ENCODE assay signal across 8 mouse cellular contexts in the genomic region with DNA sequence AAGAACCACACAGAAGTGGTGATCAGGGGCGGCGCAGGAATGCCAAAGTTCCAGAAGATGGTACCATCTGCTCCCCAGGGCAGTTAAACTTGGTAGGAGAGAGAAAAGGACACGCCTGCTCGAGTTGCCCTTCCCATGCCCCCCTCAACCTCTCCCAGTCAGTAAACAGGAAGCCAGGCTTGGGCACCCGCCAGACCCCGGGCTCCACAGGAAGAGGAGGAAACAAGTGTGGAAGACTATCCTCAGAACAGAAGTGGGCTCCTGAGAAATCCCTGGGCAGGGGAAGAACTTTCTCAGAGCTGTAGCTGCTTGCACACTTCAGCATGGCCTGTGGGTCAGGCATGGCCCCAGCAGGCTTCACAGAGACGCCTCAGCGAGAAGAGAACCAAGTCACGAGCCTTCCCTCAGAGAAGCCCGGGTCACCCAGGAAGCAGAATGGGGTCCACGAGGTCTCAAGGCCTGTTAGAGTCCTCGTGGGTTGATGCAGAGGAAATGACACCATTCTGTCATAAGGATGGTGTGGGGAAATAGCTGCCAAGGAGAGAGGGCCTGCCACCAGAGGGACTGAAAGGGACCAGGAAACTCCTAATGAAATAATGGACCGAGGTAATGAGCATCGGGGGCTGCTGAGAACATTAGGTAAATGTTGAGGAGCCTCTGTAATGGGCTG. TPM values are rescaled to one million over a fixed set of nuclear protein-coding genes. Genes with fewer than 3 reads are reported as not detected.
A peak's percentile ranks its signal among the peaks of the same experiment; 100 is the strongest.
DNase-seq lines count a peak whose midpoint lies in the region; ATAC-seq and TF ChIP-seq lines count a peak whose summit lies in the region.

No protein-coding gene starts in this region.

- peak; percentile 76 to 84 for DNase-seq in kidney, postnatal 4 days
- DNase-seq in splenic B cell, adult 2 months (ENCODE audit: low read depth, low spot score): peak; percentile 9
- DNase-seq in left cerebral cortex, postnatal 14 days (ENCODE audit: low spot score in 2 of 2): no peak

- H3K4me1 ChIP-seq in neural tube, embryonic 13.5 days (replicated peaks): peaks cover 54% of the 10 kb centered on the region
- peaks cover 27% of the 10 kb centered on the region for H3K4me1 ChIP-seq in neural tube, embryonic 15.5 days
- H3K4me1 ChIP-seq in cortical plate, adult 2 months (ENCODE audit: control insufficient read depth, insufficient read depth, low read length): peaks cover 13% of the 10 kb centered on the region
- peaks cover 0 to 11% of the 10 kb centered on the region in 2 experiments; a peak in 2 of 4 replicates for H3K4me1 ChIP-seq in heart, embryonic 14.5 days (ENCODE audit: control insufficient read depth in 2 of 2, insufficient read depth in 2 of 2, low read length in 2 of 2)

- no peak overlapping the region for H3K9ac ChIP-seq in neural tube, embryonic 13.5 days
- no peak overlapping the region for H3K9ac ChIP-seq in neural tube, embryonic 15.5 days (replicated peaks)
- H3K9ac ChIP-seq in heart, embryonic 14.5 days (ENCODE audit: low read length): no peak overlapping the region

- H3K4me3 ChIP-seq in neural tube, embryonic 13.5 days: no peak overlapping the region
- no peak overlapping the region for H3K4me3 ChIP-seq in neural tube, embryonic 15.5 days (replicated peaks)
- no peak overlapping the region for H3K4me3 ChIP-seq in cortical plate, adult 2 months (ENCODE audit: insufficient read depth, low read length)
- H3K4me3 ChIP-seq in heart, embryonic 14.5 days (ENCODE audit: control insufficient read depth in 1 of 2, insufficient read depth in 1 of 2, low read depth in 1 of 2, low read length in 2 of 2): no peak overlapping the region

- 71% methylated on average over 14 of the region's 14 CpGs for WGBS in neural tube, embryonic 13.5 days
- WGBS in neural tube, embryonic 15.5 days: 71% methylated on average over 14 of the region's 14 CpGs
- 62% methylated on average over 14 of the region's 14 CpGs for WGBS in heart, embryonic 14.5 days

- no peak for ATAC-seq in neural tube, embryonic 13.5 days (ENCODE audit: low read depth)
- ATAC-seq in neural tube, embryonic 15.5 days (ENCODE audit: low FRiP score): no peak
- no peak for ATAC-seq in heart, embryonic 14.5 days (ENCODE audit: insufficient number of reproducible peaks, insufficient read depth, low FRiP score, low read depth)
- no peak for ATAC-seq in megakaryocyte-erythroid progenitor cell, adult 5-6 weeks (replicated peaks; ENCODE audit: low FRiP score, low TSS enrichment, poor library complexity, severe bottlenecking)

- H3K9me3 ChIP-seq in neural tube, embryonic 13.5 days: no peaks in the 10 kb centered on the region
- H3K9me3 ChIP-seq in neural tube, embryonic 15.5 days (replicated peaks): no peaks in the 10 kb centered on the region
- H3K9me3 ChIP-seq in heart, embryonic 14.5 days (ENCODE audit: control insufficient read depth, low read length): no peaks in the 10 kb centered on the region

- intact Hi-C loops in left cerebral cortex, postnatal 14 days (cut with DNase I): loop anchor here (5.0 kb wide), 1 partner anchor 97 kb away; no protein-coding TSS in a partner anchor

- peak overlapping the region; percentile 52 for H3K27ac ChIP-seq in neural tube, embryonic 13.5 days (replicated peaks)
- no peak overlapping the region for H3K27ac ChIP-seq in neural tube, embryonic 15.5 days (replicated peaks)
- 0 out of 2 replicates have a peak overlapping the region, but pooled peaks have one; percentile 25 for H3K27ac ChIP-seq in cortical plate, adult 2 months (ENCODE audit: insufficient read depth, low read length)
- peak overlapping the region; percentile 43 to 59 for H3K27ac ChIP-seq in heart, embryonic 14.5 days (replicated peaks in 1 of 2; ENCODE audit: control insufficient read depth in 1 of 2, insufficient read depth in 1 of 2, low read depth in 2 of 2, low read length in 2 of 2)

- no peak for TF ChIP-seq POLR2A in cortical plate, adult 2 months (IDR thresholded peaks at IDR 0.05; ENCODE audit: extremely low read depth, insufficient read depth, low read length)

- H3K4me2 ChIP-seq in neural tube, embryonic 13.5 days: no peak overlapping the region
- no peak overlapping the region for H3K4me2 ChIP-seq in neural tube, embryonic 15.5 days
- no peak overlapping the region for H3K4me2 ChIP-seq in heart, embryonic 14.5 days (ENCODE audit: low read length)

- no peak for TF ChIP-seq CTCF in cortical plate, adult 2 months (IDR thresholded peaks at IDR 0.05; ENCODE audit: extremely low read depth, insufficient read depth, low read length)

- H3K27me3 ChIP-seq in neural tube, embryonic 13.5 days: no peaks in the 10 kb centered on the region
- H3K27me3 ChIP-seq in neural tube, embryonic 15.5 days (replicated peaks): no peaks in the 10 kb centered on the region
- no peaks in the 10 kb centered on the region for H3K27me3 ChIP-seq in heart, embryonic 14.5 days (ENCODE audit: control insufficient read depth, insufficient read depth, low read length)
- H3K27me3 ChIP-seq in splenic B cell, adult 2 months (ENCODE audit: control insufficient read depth, insufficient read depth, low read length, poor library complexity, severe bottlenecking): no peaks in the 10 kb centered on the region

- no peaks in the 10 kb centered on the region for H3K36me3 ChIP-seq in neural tube, embryonic 13.5 days
- H3K36me3 ChIP-seq in neural tube, embryonic 15.5 days: no peaks in the 10 kb centered on the region
- no peaks in the 10 kb centered on the region for H3K36me3 ChIP-seq in heart, embryonic 14.5 days (ENCODE audit: control insufficient read depth, insufficient read depth, low read length)
- no peaks in the 10 kb centered on the region for H3K36me3 ChIP-seq in splenic B cell, adult 2 months (ENCODE audit: control insufficient read depth, insufficient read depth, low read length, poor library complexity, severe bottlenecking)

RNA-seq across cellular contexts. Expression of a gene that starts 14.2 kb away (rescaled TPM):
- 14.7 and 18.8 TPM in 2 replicates for polyA plus RNA-seq in neural tube, embryonic 13.5 days (2015; fragmentation: Nextera tagmentation; extraction: Ambion mirVana)
- polyA plus RNA-seq in neural tube, embryonic 15.5 days (2015; fragmentation: Nextera tagmentation; extraction: Ambion mirVana): 15.2 and 17.9 TPM in 2 replicates
- polyA plus RNA-seq in cortical plate, adult 2 months (2012; rRNA removed): 159 and 165 TPM in 2 replicates
- polyA plus RNA-seq in heart, embryonic 14.5 days (2014; fragmentation: Nextera tagmentation; extraction: Ambion mirVana): 2.9 TPM in 2 replicates
- total RNA-seq in left cerebral cortex, postnatal 14 days (2021): 100 to 1,000 TPM; 204 to 210 TPM
- total RNA-seq in megakaryocyte-erythroid progenitor cell, adult 5-6 weeks (2014; fragmentation: Nextera tagmentation): 1.7 and 1.9 TPM in 2 replicates
- total RNA-seq in megakaryocyte-erythroid progenitor cell, adult 5-6 weeks (2017): 0.11 and 0.52 TPM in 2 replicates

RNA-seq across cellular contexts. Expression of a gene that starts 14.4 kb away (rescaled TPM):
- polyA plus RNA-seq in neural tube, embryonic 13.5 days (2015; fragmentation: Nextera tagmentation; extraction: Ambion mirVana): 0.87 and 1.0 TPM in 2 replicates
- 2.1 and 2.5 TPM in 2 replicates for polyA plus RNA-seq in neural tube, embryonic 15.5 days (2015; fragmentation: Nextera tagmentation; extraction: Ambion mirVana)
- 9.8 and 12.5 TPM in 2 replicates for polyA plus RNA-seq in cortical plate, adult 2 months (2012; rRNA removed)
- polyA plus RNA-seq in heart, embryonic 14.5 days (2014; fragmentation: Nextera tagmentation; extraction: Ambion mirVana): 1.6 and 1.8 TPM in 2 replicates
- 1 to 10 TPM; 5.6 to 8.6 TPM for total RNA-seq in left cerebral cortex, postnatal 14 days (2021)
- not detected in 2 replicates for total RNA-seq in megakaryocyte-erythroid progenitor cell, adult 5-6 weeks (2014; fragmentation: Nextera tagmentation)
- total RNA-seq in megakaryocyte-erythroid progenitor cell, adult 5-6 weeks (2017): not detected in 2 replicates

RNA-seq across cellular contexts. Expression of a gene that starts 38.0 kb away (rescaled TPM):
- polyA plus RNA-seq in neural tube, embryonic 13.5 days (2015; fragmentation: Nextera tagmentation; extraction: Ambion mirVana): 6.8 and 8.7 TPM in 2 replicates
- 8.6 and 10.1 TPM in 2 replicates for polyA plus RNA-seq in neural tube, embryonic 15.5 days (2015; fragmentation: Nextera tagmentation; extraction: Ambion mirVana)
- polyA plus RNA-seq in cortical plate, adult 2 months (2012; rRNA removed): 4.6 and 4.9 TPM in 2 replicates
- polyA plus RNA-seq in heart, embryonic 14.5 days (2014; fragmentation: Nextera tagmentation; extraction: Ambion mirVana): 0.30 TPM in 1 of 2 replicates, not detected in the other
- total RNA-seq in left cerebral cortex, postnatal 14 days (2021): 1 to 10 TPM; 8.7 TPM
- not detected in 2 replicates for total RNA-seq in megakaryocyte-erythroid progenitor cell, adult 5-6 weeks (2014; fragmentation: Nextera tagmentation)
- not detected in 2 replicates for total RNA-seq in megakaryocyte-erythroid progenitor cell, adult 5-6 weeks (2017)

RNA-seq across cellular contexts. Expression of a gene that starts 52.3 kb away (rescaled TPM):
- 5.7 and 6.5 TPM in 2 replicates for polyA plus RNA-seq in neural tube, embryonic 13.5 days (2015; fragmentation: Nextera tagmentation; extraction: Ambion mirVana)
- 7.8 and 8.3 TPM in 2 replicates for polyA plus RNA-seq in neural tube, embryonic 15.5 days (2015; fragmentation: Nextera tagmentation; extraction: Ambion mirVana)
- polyA plus RNA-seq in cortical plate, adult 2 months (2012; rRNA removed): 24.2 and 24.8 TPM in 2 replicates
- polyA plus RNA-seq in heart, embryonic 14.5 days (2014; fragmentation: Nextera tagmentation; extraction: Ambion mirVana): 2.8 TPM in 2 replicates
- total RNA-seq in left cerebral cortex, postnatal 14 days (2021): 10 to 100 TPM; 42.6 to 44.7 TPM
- total RNA-seq in megakaryocyte-erythroid progenitor cell, adult 5-6 weeks (2014; fragmentation: Nextera tagmentation): 0.15 TPM in 1 of 2 replicates, not detected in the other
- total RNA-seq in megakaryocyte-erythroid progenitor cell, adult 5-6 weeks (2017): not detected in 2 replicates

Comparison
In these comparisons a context has a peak if more than half of its experiments do, and no peak if none do; other contexts are left out.
1. DNase-seq: peak in kidney, postnatal 4 days (2 of 2) and splenic B cell, adult 2 months (single experiment); none in left cerebral cortex, postnatal 14 days (0 of 2).